Mouse (Mus musculus): ENCODE results near the gene Mical3.

Mical3 gene

GRCm38 (mm10) chr6:121146798-121147197, 16.0 kb upstream of the Mical3 start:
- no peak for DNase-seq (ENCODE audit: low read depth in 2 of 2, low spot score in 2 of 2)

GRCm38 (mm10) chr6:121145906-121146305, 15.1 kb upstream of the Mical3 start:
- no peak for DNase-seq (ENCODE audit: low read depth in 2 of 2, low spot score in 2 of 2)

- DNase-seq (ENCODE audit: low read depth in 2 of 2, low spot score in 2 of 2): no peak
These were observed 14.3 kb upstream of the Mical3 start for GRCm38 (mm10) chr6:121145010-121145604.

GRCm38 (mm10) chr6:121144066-121144465, 13.3 kb upstream of the Mical3 start:
- DNase-seq (ENCODE audit: low read depth in 2 of 2, low spot score in 2 of 2): no peak

GRCm38 (mm10) chr6:121143439-121143838, 12.6 kb upstream of the Mical3 start:
- DNase-seq (ENCODE audit: low read depth in 2 of 2, low spot score in 2 of 2): no peak

GRCm38 (mm10) chr6:121142298-121142697, 11.5 kb upstream of the Mical3 start:
- no peak for DNase-seq (ENCODE audit: low read depth in 2 of 2, low spot score in 2 of 2)

GRCm38 (mm10) chr6:121139271-121139670, 8.5 kb upstream of the Mical3 start:
- no peak for DNase-seq (ENCODE audit: low read depth in 2 of 2, low spot score in 2 of 2)

GRCm38 (mm10) chr6:121138338-121139040, 7.7 kb upstream of the Mical3 start:
- DNase-seq (ENCODE audit: low read depth in 2 of 2, low spot score in 2 of 2): no peak

GRCm38 (mm10) chr6:121137222-121137621, 6.4 kb upstream of the Mical3 start:
- no peak for DNase-seq (ENCODE audit: low read depth in 2 of 2, low spot score in 2 of 2)

GRCm38 (mm10) chr6:121134884-121135283, 4.1 kb upstream of the Mical3 start:
- DNase-seq (ENCODE audit: low read depth in 2 of 2, low spot score in 2 of 2): no peak

- DNase-seq (ENCODE audit: low read depth in 2 of 2, low spot score in 2 of 2): no peak
These were observed 3.5 kb upstream of the Mical3 start for GRCm38 (mm10) chr6:121134249-121134648.

GRCm38 (mm10) chr6:121130039-121130705, 627 bp downstream of the Mical3 start:
- DNase-seq (ENCODE audit: low read depth in 2 of 2, low spot score in 2 of 2): peak; percentile 70 to 78

- no peak for DNase-seq (ENCODE audit: low read depth in 2 of 2, low spot score in 2 of 2)
These were observed 1.3 kb downstream of the Mical3 start for GRCm38 (mm10) chr6:121129506-121129905.

GRCm38 (mm10) chr6:121128736-121129135, 2.1 kb downstream of the Mical3 start:
- DNase-seq (ENCODE audit: low read depth in 2 of 2, low spot score in 2 of 2): no peak

GRCm38 (mm10) chr6:121127726-121128125, 3.1 kb downstream of the Mical3 start:
- DNase-seq (ENCODE audit: low read depth in 2 of 2, low spot score in 2 of 2): no peak

- no peak for DNase-seq (ENCODE audit: low read depth in 2 of 2, low spot score in 2 of 2)
These were observed 4.6 kb downstream of the Mical3 start for GRCm38 (mm10) chr6:121126202-121126601.

GRCm38 (mm10) chr6:121122739-121123241, 8.0 kb downstream of the Mical3 start:
- DNase-seq (ENCODE audit: low read depth in 2 of 2, low spot score in 2 of 2): no peak

GRCm38 (mm10) chr6:121120776-121121175, 10.0 kb downstream of the Mical3 start:
- no peak for DNase-seq (ENCODE audit: low read depth in 2 of 2, low spot score in 2 of 2)

GRCm38 (mm10) chr6:121117971-121118755, 12.6 kb downstream of the Mical3 start:
- DNase-seq (ENCODE audit: low read depth in 2 of 2, low spot score in 2 of 2): no peak

- no peak for DNase-seq (ENCODE audit: low read depth in 2 of 2, low spot score in 2 of 2)
These were observed 13.7 kb downstream of the Mical3 start for GRCm38 (mm10) chr6:121117142-121117541.

- no peak for DNase-seq (ENCODE audit: low read depth in 2 of 2, low spot score in 2 of 2)
These were observed 14.4 kb downstream of the Mical3 start for GRCm38 (mm10) chr6:121116434-121116833.
